Mouse (Mus musculus): Measurements from ENCODE around the gene Gm49325. TPM values are rescaled to one million over a fixed set of nuclear protein-coding genes. Genes with fewer than 3 reads are reported as not detected.

Gene Gm49325
- polyA plus RNA-seq, 1 experiment = not detected

DNA sequence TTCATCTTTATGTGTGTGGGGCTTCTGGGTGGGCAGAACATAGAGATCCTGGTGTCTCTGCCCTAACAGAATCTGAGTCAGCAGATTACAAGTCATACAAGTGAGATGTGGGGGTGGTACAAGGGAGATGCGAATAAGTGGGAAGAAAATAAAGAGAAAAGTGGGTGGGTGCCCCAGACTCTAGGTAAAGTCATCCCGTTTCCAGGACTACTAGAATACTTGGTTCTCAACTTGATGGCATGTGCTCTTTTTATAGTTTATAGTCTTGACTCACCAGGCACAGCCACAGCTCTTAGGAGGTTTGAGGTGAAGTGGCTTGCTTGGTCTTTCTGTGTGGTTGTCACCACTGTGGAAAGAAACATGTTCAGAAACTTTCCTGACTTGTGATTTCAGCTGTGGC lies 9.9 kb upstream of the Gm49325 start:
- WGBS = 93% methylated on average over 2 of the region's 2 CpGs
- H3K4me1 ChIP-seq (replicated peaks; ENCODE audit: control insufficient read depth, insufficient read depth, low read length) = peaks cover 6% of the 10 kb centered on the region
- H3K27ac ChIP-seq (ENCODE audit: control insufficient read depth, insufficient read depth, low read length) = no peak overlapping the region
- TF ChIP-seq POLR2A (IDR thresholded peaks at IDR 0.05; ENCODE audit: control insufficient read depth, extremely low read depth, insufficient read depth, low read length, poor library complexity) = no peak
- H3K27me3 ChIP-seq (ENCODE audit: control insufficient read depth, insufficient read depth, low read length) = no peaks in the 10 kb centered on the region
- H3K4me3 ChIP-seq (ENCODE audit: control insufficient read depth, insufficient read depth, low read length) = no peak overlapping the region
- H3K36me3 ChIP-seq (ENCODE audit: control insufficient read depth, insufficient read depth, low read length) = peaks cover 42% of the 10 kb centered on the region
- DNase-seq = no peak

DNA sequence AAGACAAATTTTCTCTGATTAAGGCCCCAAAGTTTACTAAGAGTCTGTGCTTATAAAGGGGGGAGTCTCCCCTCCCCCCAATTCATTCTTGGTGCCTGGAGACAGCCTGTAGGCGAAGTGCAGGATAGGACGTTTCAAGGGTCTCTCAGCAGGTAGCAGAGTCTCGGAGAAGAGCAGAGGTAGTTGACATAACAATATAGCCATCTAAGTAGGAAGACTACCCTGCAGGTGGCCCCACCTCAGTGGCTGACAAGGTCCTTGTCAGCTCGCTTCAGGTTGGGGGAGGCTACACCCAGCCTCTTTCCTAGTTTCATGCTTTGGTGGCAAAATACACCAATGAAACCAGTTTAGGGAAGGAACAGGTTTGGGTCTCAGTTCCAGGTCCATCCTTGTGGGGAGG lies 3.0 kb upstream of the Gm49325 start:
- H3K36me3 ChIP-seq (ENCODE audit: control insufficient read depth, insufficient read depth, low read length) = peaks cover 2% of the 10 kb centered on the region
- no peak overlapping the region for H3K27ac ChIP-seq (ENCODE audit: control insufficient read depth, insufficient read depth, low read length)
- WGBS = 90% methylated on average over 4 of the region's 4 CpGs
- TF ChIP-seq CTCF (IDR thresholded peaks at IDR 0.05; ENCODE audit: borderline replicate concordance, control insufficient read depth, extremely low read depth, insufficient read depth, low read length, poor library complexity) = no peak
- TF ChIP-seq POLR2A (IDR thresholded peaks at IDR 0.05; ENCODE audit: control insufficient read depth, extremely low read depth, insufficient read depth, low read length, poor library complexity) = no peak
- H3K4me3 ChIP-seq (ENCODE audit: control insufficient read depth, insufficient read depth, low read length) = no peak overlapping the region
- DNase-seq = no peak
- H3K4me1 ChIP-seq (replicated peaks; ENCODE audit: control insufficient read depth, insufficient read depth, low read length) = peaks cover 21% of the 10 kb centered on the region
- no peaks in the 10 kb centered on the region for H3K27me3 ChIP-seq (ENCODE audit: control insufficient read depth, insufficient read depth, low read length)

DNA sequence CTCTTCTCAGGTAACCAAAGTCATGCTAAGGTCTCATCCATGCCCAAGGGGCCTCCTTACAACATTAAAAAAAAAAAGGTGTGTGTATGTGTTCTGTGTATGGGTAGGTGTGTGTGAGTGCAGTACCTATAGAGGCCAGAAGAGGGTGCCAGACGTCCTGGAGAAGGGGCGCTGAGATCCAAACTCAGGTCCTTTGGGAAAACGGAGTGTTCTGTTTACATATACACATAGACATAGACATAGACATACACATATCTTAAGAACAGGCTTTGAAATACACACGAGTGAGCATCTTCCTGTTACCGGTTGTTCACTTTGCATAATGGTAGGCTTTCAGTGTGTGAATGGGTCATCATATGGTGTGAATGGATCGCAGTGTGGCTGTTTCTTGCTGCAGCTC lies 1.9 kb upstream of the Gm49325 start:
- Histone ChIP-seq H3K4me1 (replicated peaks; ENCODE audit: control insufficient read depth, insufficient read depth, low read length) (peaks cover 17% of the 10 kb centered on the region), H3K27me3 (ENCODE audit: control insufficient read depth, insufficient read depth, low read length) (no peaks in the 10 kb centered on the region), H3K4me3 (ENCODE audit: control insufficient read depth, insufficient read depth, low read length) (no peak overlapping the region), H3K36me3 (ENCODE audit: control insufficient read depth, insufficient read depth, low read length) (no peaks in the 10 kb centered on the region), H3K27ac (ENCODE audit: control insufficient read depth, insufficient read depth, low read length) (no peak overlapping the region)
- DNase-seq = peak; percentile 20
- WGBS = 96% methylated on average over 6 of the region's 6 CpGs
- no peak for TF ChIP-seq POLR2A (IDR thresholded peaks at IDR 0.05; ENCODE audit: control insufficient read depth, extremely low read depth, insufficient read depth, low read length, poor library complexity)
- TF ChIP-seq CTCF (IDR thresholded peaks at IDR 0.05; ENCODE audit: borderline replicate concordance, control insufficient read depth, extremely low read depth, insufficient read depth, low read length, poor library complexity) = no peak

DNA sequence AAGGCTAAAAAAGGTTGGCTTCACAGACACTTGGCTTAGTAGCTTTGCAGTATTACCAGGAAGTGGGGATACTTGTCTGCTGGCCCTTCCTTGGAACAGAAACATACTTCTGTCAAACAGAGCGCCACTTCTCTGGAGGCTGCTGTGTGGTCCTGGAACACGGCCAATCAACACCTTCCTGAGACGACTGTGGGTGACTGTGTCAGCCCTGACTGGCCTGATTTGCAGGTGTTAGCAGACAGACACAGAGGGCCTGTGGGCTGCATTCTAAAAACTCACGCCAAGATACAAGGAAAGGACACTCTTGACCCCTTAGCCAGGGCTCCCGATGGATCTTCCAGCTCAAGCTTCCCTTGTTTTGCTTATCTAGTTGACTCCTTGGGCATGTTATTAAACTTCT lies 1.0 kb upstream of the Gm49325 start:
- Histone ChIP-seq H3K36me3 (ENCODE audit: control insufficient read depth, insufficient read depth, low read length) (no peaks in the 10 kb centered on the region; the same call in 1 of the 2 replicates), H3K4me3 (ENCODE audit: control insufficient read depth, insufficient read depth, low read length) (no peak overlapping the region), H3K4me1 (replicated peaks; ENCODE audit: control insufficient read depth, insufficient read depth, low read length) (peaks cover 15% of the 10 kb centered on the region), H3K27me3 (ENCODE audit: control insufficient read depth, insufficient read depth, low read length) (no peaks in the 10 kb centered on the region), H3K27ac (ENCODE audit: control insufficient read depth, insufficient read depth, low read length) (no peak overlapping the region)
- DNase-seq = no peak
- WGBS = 52% methylated on average over 5 of the region's 5 CpGs
- TF ChIP-seq CTCF (IDR thresholded peaks at IDR 0.05; ENCODE audit: borderline replicate concordance, control insufficient read depth, extremely low read depth, insufficient read depth, low read length, poor library complexity) = no peak
- no peak for TF ChIP-seq POLR2A (IDR thresholded peaks at IDR 0.05; ENCODE audit: control insufficient read depth, extremely low read depth, insufficient read depth, low read length, poor library complexity)

DNA sequence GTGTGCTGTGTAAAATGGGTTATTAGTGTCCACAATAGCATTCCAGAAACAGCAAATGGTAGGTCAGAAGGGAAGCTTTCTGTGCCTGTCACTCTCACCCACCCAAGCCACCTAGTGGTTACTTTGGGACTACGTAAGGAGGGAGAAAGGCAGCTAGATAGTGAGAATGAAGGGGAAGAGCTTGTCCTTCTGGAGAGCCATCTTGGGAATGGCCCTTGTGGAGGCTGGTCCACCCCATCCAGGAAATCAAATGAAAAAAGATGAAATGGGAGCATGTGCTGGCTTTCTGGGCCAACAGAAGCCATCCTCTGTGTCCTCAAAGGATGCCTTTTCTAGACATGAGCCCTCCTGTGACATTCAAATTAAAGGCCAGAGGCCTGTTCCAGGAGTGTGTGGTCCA lies 629 bp upstream of the Gm49325 start:
- H3K4me3 ChIP-seq (ENCODE audit: control insufficient read depth, insufficient read depth, low read length) = no peak overlapping the region

DNA sequence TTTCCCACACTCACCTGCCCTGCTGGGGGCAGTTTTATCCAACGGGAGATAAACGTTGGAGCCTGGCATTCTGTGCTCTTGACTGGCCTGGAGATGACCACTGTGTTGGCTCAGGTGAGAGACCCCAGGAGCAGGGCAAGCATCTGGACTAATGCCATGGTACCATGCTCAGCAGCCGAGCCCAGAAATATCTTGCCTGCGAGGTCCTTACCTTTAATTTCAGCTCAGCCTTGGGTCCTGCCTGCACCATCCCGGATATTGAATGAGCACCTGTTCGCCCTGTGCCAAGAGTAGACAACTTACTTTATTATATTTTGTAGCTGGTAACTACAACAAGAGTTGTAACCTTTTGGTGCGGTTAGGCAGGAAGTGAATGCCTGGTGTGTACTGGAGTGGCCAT lies 858 bp downstream of the Gm49325 start:
- Histone ChIP-seq H3K27ac (ENCODE audit: control insufficient read depth, insufficient read depth, low read length) (peak overlapping the region; percentile 74), H3K36me3 (ENCODE audit: control insufficient read depth, insufficient read depth, low read length) (no peaks in the 10 kb centered on the region; the same call in 1 of the 2 replicates), H3K4me1 (replicated peaks; ENCODE audit: control insufficient read depth, insufficient read depth, low read length) (peaks cover 15% of the 10 kb centered on the region), H3K4me3 (ENCODE audit: control insufficient read depth, insufficient read depth, low read length) (peak overlapping the region; percentile 86), H3K27me3 (ENCODE audit: control insufficient read depth, insufficient read depth, low read length) (no peaks in the 10 kb centered on the region)
- 3% methylated on average over 7 of the region's 7 CpGs for WGBS
- TF ChIP-seq POLR2A (IDR thresholded peaks at IDR 0.05; ENCODE audit: control insufficient read depth, extremely low read depth, insufficient read depth, low read length, poor library complexity) = no peak
- TF ChIP-seq CTCF (IDR thresholded peaks at IDR 0.05; ENCODE audit: borderline replicate concordance, control insufficient read depth, extremely low read depth, insufficient read depth, low read length, poor library complexity) = no peak
- DNase-seq = peak; percentile 35

More for the DNA sequence above, 629 bp upstream of the Gm49325 start:
- Histone ChIP-seq H3K36me3 (ENCODE audit: control insufficient read depth, insufficient read depth, low read length) (no peaks in the 10 kb centered on the region; the same call in 1 of the 2 replicates), H3K27ac (ENCODE audit: control insufficient read depth, insufficient read depth, low read length) (peak overlapping the region; percentile 81), H3K27me3 (ENCODE audit: control insufficient read depth, insufficient read depth, low read length) (no peaks in the 10 kb centered on the region), H3K4me1 (replicated peaks; ENCODE audit: control insufficient read depth, insufficient read depth, low read length) (peaks cover 15% of the 10 kb centered on the region)
- TF ChIP-seq POLR2A (IDR thresholded peaks at IDR 0.05; ENCODE audit: control insufficient read depth, extremely low read depth, insufficient read depth, low read length, poor library complexity) = no peak
- no peak for TF ChIP-seq CTCF (IDR thresholded peaks at IDR 0.05; ENCODE audit: borderline replicate concordance, control insufficient read depth, extremely low read depth, insufficient read depth, low read length, poor library complexity)
- DNase-seq = peak; percentile 43
- 55% methylated on average over 1 of the region's 1 CpGs for WGBS

DNA sequence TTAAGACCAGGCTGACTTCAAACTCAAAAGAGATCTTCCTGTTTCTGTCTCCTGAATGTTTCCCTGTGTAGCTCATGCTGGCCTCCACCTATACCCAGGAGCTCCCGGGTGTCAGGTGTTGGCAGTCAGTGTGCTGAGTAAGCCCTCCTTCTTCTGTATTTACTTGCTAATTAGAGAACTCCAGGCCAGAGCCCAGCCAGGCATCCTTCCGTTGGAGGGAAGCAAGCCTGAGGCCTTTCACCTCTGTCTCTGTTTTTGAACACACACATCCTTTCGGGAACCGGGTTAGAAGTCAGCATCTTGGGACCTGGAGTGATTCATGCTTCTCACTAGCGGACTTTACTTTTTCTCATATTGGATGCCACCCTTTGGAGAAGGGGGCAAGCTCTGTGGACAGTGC lies 1.4 kb downstream of the Gm49325 start:
- peaks cover 15% of the 10 kb centered on the region for H3K4me1 ChIP-seq (replicated peaks; ENCODE audit: control insufficient read depth, insufficient read depth, low read length)
- 42% methylated on average over 5 of the region's 5 CpGs for WGBS
- H3K27ac ChIP-seq (ENCODE audit: control insufficient read depth, insufficient read depth, low read length) = peak overlapping the region; percentile 74; the same call in 1 of the 2 replicates
- H3K27me3 ChIP-seq (ENCODE audit: control insufficient read depth, insufficient read depth, low read length) = no peaks in the 10 kb centered on the region
- peaks cover 6% of the 10 kb centered on the region; the same call in 1 of the 2 replicates for H3K36me3 ChIP-seq (ENCODE audit: control insufficient read depth, insufficient read depth, low read length)
- peak overlapping the region; percentile 1; the same call in 1 of the 2 replicates for H3K4me3 ChIP-seq (ENCODE audit: control insufficient read depth, insufficient read depth, low read length)
- no peak for DNase-seq
- TF ChIP-seq POLR2A (IDR thresholded peaks at IDR 0.05; ENCODE audit: control insufficient read depth, extremely low read depth, insufficient read depth, low read length, poor library complexity) = no peak
- TF ChIP-seq CTCF (IDR thresholded peaks at IDR 0.05; ENCODE audit: borderline replicate concordance, control insufficient read depth, extremely low read depth, insufficient read depth, low read length, poor library complexity) = no peak

Measured in thymus, adult 2 months (tissue).